Mouse (Mus musculus): ENCODE measurements around the gene Prkag1.

- TF ChIP-seq CTCF (IDR thresholded peaks at IDR 0.05; ENCODE audit: low read depth) (no peak), EP300 (optimal IDR thresholded peaks at IDR 0.05) (no peak)
These were observed 339 bp upstream of the Prkag1 start for GRCm38 (mm10) chr15:98831684-98832035.

All from stomach, postnatal 0 days (tissue).